Mouse (Mus musculus) liver, adult 2 months (tissue): ENCODE measurements around the gene Slc9a4.

Source experiments
- CTCF ChIP-seq: fragments of 200-500 bp; IDR thresholded peaks from 2 replicates; pipeline ENCODE4 v1.5.1; 2011; ENCODE audit warnings: low read depth, low read length, control low read depth
- POLR2A ChIP-seq: fragments of 200-500 bp; IDR thresholded peaks from 2 replicates; pipeline ENCODE4 v1.6.1; 2011; ENCODE audit warnings: low read length, control low read depth; ENCODE audit not compliant: insufficient read depth; ENCODE audit errors: extremely low read depth

- TF ChIP-seq CTCF (no peak), POLR2A (no peak)
Measured at GRCm38 (mm10) chr1:40586776-40587175, 6.9 kb downstream of the Slc9a4 start.
